Mouse (Mus musculus) hindbrain, embryonic 16.5 days (tissue): Measurements from ENCODE around the gene Elane. TPM values are rescaled to one million over a fixed set of nuclear protein-coding genes. Genes with fewer than 3 reads are reported as not detected.

Experiments used
- ATAC-seq: fragments of 200-750 bp; cut with Nextera tagmentation; 2 replicates; pipeline ENCODE4 v1.8.0; 2017; ENCODE audit warnings: moderate TSS enrichment, moderate library complexity
- H3K27ac ChIP-seq: fragments of 300-500 bp; sonication (generic); 2 replicates; pipeline ENCODE4 v1.5.1; 2014; ENCODE audit warnings: low read depth, mild to moderate bottlenecking, control low read depth, low read length, moderate library complexity
- H3K27me3 ChIP-seq: fragments of 300-500 bp; sonication (generic); replicated peaks from 2 replicates; pipeline ENCODE4 v1.6.1; 2014; ENCODE audit warnings: low read length; ENCODE audit not compliant: control insufficient read depth, insufficient read depth
- H3K36me3 ChIP-seq: fragments of 300-500 bp; sonication (generic); 2 replicates; pipeline ENCODE4 v1.6.1; 2014; ENCODE audit warnings: mild to moderate bottlenecking, low read length, moderate library complexity, mixed read lengths; ENCODE audit not compliant: control insufficient read depth, insufficient read depth
- H3K4me1 ChIP-seq: fragments of 300-500 bp; sonication (generic); 2 replicates; pipeline ENCODE4 v1.6.1; 2014; ENCODE audit warnings: low read depth, low read length; ENCODE audit not compliant: control insufficient read depth, insufficient read depth
- H3K4me2 ChIP-seq: fragments of 300-500 bp; sonication (generic); 2 replicates; pipeline ENCODE4 v1.6.1; 2014; ENCODE audit warnings: mild to moderate bottlenecking, low read length, control low read depth, moderate library complexity
- H3K4me3 ChIP-seq: fragments of 300-500 bp; sonication (generic); 2 replicates; pipeline ENCODE4 v1.5.1; 2014; ENCODE audit warnings: mild to moderate bottlenecking, low read length, control low read depth, moderate library complexity
- H3K9ac ChIP-seq: fragments of 300-500 bp; sonication (generic); 2 replicates; pipeline ENCODE4 v1.6.1; 2014; ENCODE audit warnings: low read depth, mild to moderate bottlenecking, control low read depth, low read length, moderate library complexity
- H3K9me3 ChIP-seq: fragments of 300-500 bp; sonication (generic); 2 replicates; pipeline ENCODE4 v1.6.1; 2014; ENCODE audit warnings: mild to moderate bottlenecking, low read length, moderate library complexity; ENCODE audit not compliant: control insufficient read depth
- whole genome bisulfite sequencing: fragments of 180-500 bp; shearing (Covaris S2); extraction: QIAGEN DNeasy Blood & Tissue Kit; methylation state at CpG from one replicate; pipeline ENCODE4 v1.1.7; 2014; 5-methylcytosine and 5-hydroxymethylcytosine counted together
- polyA plus RNA-seq: library from polyadenylated mRNA; unstranded; fragments of >200 nt; fragmentation: Nextera tagmentation; extraction: Ambion mirVana; gene quantifications from 2 replicates; pipeline ENCODE4 v1.2.1, GENCODE M21; 2015

Elane gene
- polyA plus RNA-seq, 1 experiment from 2014 or later: 0.26 TPM

GRCm38 (mm10) chr10:79907415-79907814 lies 21.4 kb downstream of the Elane start:
- H3K36me3 ChIP-seq: peaks cover 23% of the 10 kb centered on the region
- H3K9ac ChIP-seq: no peak overlapping the region
- H3K27me3 ChIP-seq: no peaks in the 10 kb centered on the region
- H3K9me3 ChIP-seq: no peaks in the 10 kb centered on the region
- H3K4me2 ChIP-seq: no peak overlapping the region
- H3K4me3 ChIP-seq: no peak overlapping the region
- no peak for ATAC-seq
- peaks cover 6% of the 10 kb centered on the region for H3K4me1 ChIP-seq
- 94% methylated on average over 10 of the region's 10 CpGs for WGBS
- no peak overlapping the region for H3K27ac ChIP-seq

- peak within 1 kb of the TSS; percentile 99 for H3K27ac ChIP-seq
- 2% methylated on average over 52 of the region's 52 CpGs for WGBS
- H3K4me3 ChIP-seq: peak within 1 kb of the TSS; percentile 62
- peak within 1 kb of the TSS; percentile 91 for H3K9ac ChIP-seq
- H3K36me3 ChIP-seq: peaks cover 20% of the 10 kb centered on the region
- peaks cover 6% of the 10 kb centered on the region for H3K4me1 ChIP-seq
- no peaks in the 10 kb centered on the region for H3K9me3 ChIP-seq
- ATAC-seq: peak; percentile 95
- no peaks in the 10 kb centered on the region for H3K27me3 ChIP-seq
- H3K4me2 ChIP-seq: peak within 1 kb of the TSS; percentile 61
These were observed 22.4 kb downstream of the Elane start, which contains the start of gene Med16 for GRCm38 (mm10) chr10:79908167-79909091. Gene Med16 (minus strand): TSS chr10:79908923.

GRCm38 (mm10) chr10:79909092-79909922 lies 23.3 kb downstream of the Elane start:
- H3K4me2 ChIP-seq: peak overlapping the region; percentile 51
- H3K4me1 ChIP-seq: peaks cover 11% of the 10 kb centered on the region
- peak; percentile 44 for ATAC-seq
- H3K27ac ChIP-seq: peak overlapping the region; percentile 85
- 22% methylated on average over 14 of the region's 14 CpGs for WGBS
- H3K27me3 ChIP-seq: no peaks in the 10 kb centered on the region
- peak overlapping the region; percentile 9 for H3K4me3 ChIP-seq
- no peaks in the 10 kb centered on the region for H3K9me3 ChIP-seq
- H3K9ac ChIP-seq: peak overlapping the region; percentile 54
- peaks cover 20% of the 10 kb centered on the region for H3K36me3 ChIP-seq

GRCm38 (mm10) chr10:79910556-79910955 lies 24.5 kb downstream of the Elane start, which contains the start of gene Gm26602:
Gene Gm26602 (plus strand): TSS chr10:79910856.
- H3K4me3 ChIP-seq: no peak within 1 kb of the TSS
- H3K9ac ChIP-seq: peak within 1 kb of the TSS; percentile 54
- no peaks in the 10 kb centered on the region for H3K9me3 ChIP-seq
- H3K4me1 ChIP-seq: peaks cover 22% of the 10 kb centered on the region
- ATAC-seq: no peak
- no peak within 1 kb of the TSS for H3K4me2 ChIP-seq
- WGBS: 99% methylated on average over 4 of the region's 4 CpGs
- H3K27me3 ChIP-seq: no peaks in the 10 kb centered on the region
- peak within 1 kb of the TSS; percentile 85 for H3K27ac ChIP-seq
- H3K36me3 ChIP-seq: peaks cover 12% of the 10 kb centered on the region

GRCm38 (mm10) chr10:79912412-79912811 lies 26.4 kb downstream of the Elane start:
- no peak overlapping the region for H3K27ac ChIP-seq
- whole genome bisulfite sequencing: 71% methylated on average over 20 of the region's 20 CpGs
- 0 out of 2 replicates have a peak, but pooled peaks cover 7% of the 10 kb centered on the region for H3K36me3 ChIP-seq
- peaks cover 33% of the 10 kb centered on the region for H3K4me1 ChIP-seq
- no peaks in the 10 kb centered on the region for H3K9me3 ChIP-seq
- H3K27me3 ChIP-seq: no peaks in the 10 kb centered on the region
- ATAC-seq: no peak
- H3K4me2 ChIP-seq: no peak overlapping the region
- no peak overlapping the region for H3K9ac ChIP-seq
- H3K4me3 ChIP-seq: no peak overlapping the region

GRCm38 (mm10) chr10:79914131-79914947 lies 28.3 kb downstream of the Elane start:
- H3K36me3 ChIP-seq: 0 out of 2 replicates have a peak, but pooled peaks cover 7% of the 10 kb centered on the region
- H3K4me3 ChIP-seq: no peak overlapping the region
- H3K9ac ChIP-seq: 0 out of 2 replicates have a peak overlapping the region, but pooled peaks have one; percentile 18
- peaks cover 30% of the 10 kb centered on the region for H3K4me1 ChIP-seq
- WGBS: 65% methylated on average over 11 of the region's 11 CpGs
- no peak for ATAC-seq
- H3K27ac ChIP-seq: no peak overlapping the region
- H3K27me3 ChIP-seq: peaks cover 18% of the 10 kb centered on the region
- no peak overlapping the region for H3K4me2 ChIP-seq
- no peaks in the 10 kb centered on the region for H3K9me3 ChIP-seq

GRCm38 (mm10) chr10:79914948-79915596 lies 29.0 kb downstream of the Elane start:
- WGBS: 73% methylated on average over 7 of the region's 7 CpGs
- H3K27me3 ChIP-seq: peaks cover 24% of the 10 kb centered on the region
- 0 out of 2 replicates have a peak, but pooled peaks cover 7% of the 10 kb centered on the region for H3K36me3 ChIP-seq
- no peaks in the 10 kb centered on the region for H3K9me3 ChIP-seq
- no peak overlapping the region for H3K27ac ChIP-seq
- ATAC-seq: no peak
- no peak overlapping the region for H3K4me2 ChIP-seq
- no peak overlapping the region for H3K9ac ChIP-seq
- H3K4me3 ChIP-seq: no peak overlapping the region
- peaks cover 27% of the 10 kb centered on the region for H3K4me1 ChIP-seq

- Histone ChIP-seq H3K4me2 (peak overlapping the region; percentile 89), H3K4me3 (peak overlapping the region; percentile 73), H3K4me1 (peaks cover 30% of the 10 kb centered on the region), H3K9me3 (no peaks in the 10 kb centered on the region), H3K9ac (peak overlapping the region; percentile 94), H3K36me3 (0 out of 2 replicates have a peak, but pooled peaks cover 2% of the 10 kb centered on the region), H3K27ac (peak overlapping the region; percentile 70; the same call in 1 of the 2 replicates), H3K27me3 (peaks cover 34% of the 10 kb centered on the region)
- WGBS: 8% methylated on average over 8 of the region's 8 CpGs
- no peak for ATAC-seq
These were observed 30.0 kb downstream of the Elane start for GRCm38 (mm10) chr10:79916081-79916480.
